Mouse (Mus musculus): ENCODE data around the gene Mapk8ip2.

- no peak for TF ChIP-seq FLI1 (IDR thresholded peaks at IDR 0.05; ENCODE audit: low read length)
- no peak for TF ChIP-seq GATA1 (IDR thresholded peaks at IDR 0.05; ENCODE audit: borderline replicate concordance, low read length)
These were observed 8.5 kb downstream of the Mapk8ip2 start for GRCm38 (mm10) chr15:89462176-89462575.

All from megakaryocyte, embryonic 14.5 days (primary cell).